Mouse (Mus musculus) induced T-regulatory cell, adult 2 months (primary cell): ENCODE measurements around the gene Pde9a.

Source experiments
- DNase-seq: peaks from one replicate; pipeline ENCODE4 v3.0.0-alpha.2; 2012; ENCODE audit warnings: low read depth

Pde9a gene

DNA sequence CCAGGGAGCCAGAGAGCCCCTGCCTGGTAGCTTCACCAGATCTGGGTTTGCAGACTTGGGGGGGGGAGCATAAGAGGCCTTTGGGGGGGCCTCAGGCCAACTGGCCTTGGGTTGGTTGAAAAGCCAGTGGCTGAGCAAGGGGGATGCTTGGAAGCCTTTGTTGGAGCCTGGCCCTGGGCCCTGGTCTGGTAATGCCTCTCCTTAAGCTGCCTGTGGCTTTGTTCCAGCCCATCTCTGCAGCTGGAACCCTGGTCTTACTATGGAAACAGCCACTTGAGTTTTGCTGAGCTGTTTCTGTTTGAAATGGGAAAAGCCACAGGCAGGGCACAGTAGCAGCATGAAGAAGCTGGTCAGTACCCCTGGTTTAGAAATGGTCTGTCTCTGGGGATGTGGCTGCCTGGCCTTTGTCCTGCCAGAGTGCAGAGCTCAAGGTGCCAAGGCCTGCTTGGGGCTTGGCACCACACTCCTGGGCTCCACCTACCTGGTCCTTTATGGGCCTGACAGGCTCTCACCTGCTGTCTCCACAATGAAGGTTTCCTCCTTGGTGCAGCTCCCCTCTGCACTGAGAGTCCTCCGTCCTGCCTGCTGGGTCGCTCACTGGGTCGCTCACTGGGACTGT lies 3.5 kb downstream of the Pde9a start:
- no peak for DNase-seq

DNA sequence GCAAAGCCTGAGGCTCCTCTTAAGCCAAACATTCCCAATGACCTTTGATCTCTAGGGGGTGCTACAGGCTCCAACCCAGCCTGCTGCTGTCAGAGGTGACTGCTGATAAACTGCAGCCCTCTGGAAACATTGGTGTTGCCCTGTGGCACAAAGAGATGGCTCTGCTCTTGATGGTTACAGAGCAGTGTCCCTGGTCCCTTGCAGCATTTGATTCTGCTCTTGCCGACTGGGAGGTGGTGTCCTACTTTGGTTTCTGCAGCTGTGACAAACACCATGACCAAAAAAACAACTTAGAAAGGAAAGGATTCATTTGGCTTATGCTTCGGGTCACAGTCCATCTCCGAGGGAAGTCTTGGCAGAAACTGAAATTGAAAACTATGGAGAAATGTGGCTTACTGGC lies 5.5 kb downstream of the Pde9a start:
- DNase-seq, result no peak

DNA sequence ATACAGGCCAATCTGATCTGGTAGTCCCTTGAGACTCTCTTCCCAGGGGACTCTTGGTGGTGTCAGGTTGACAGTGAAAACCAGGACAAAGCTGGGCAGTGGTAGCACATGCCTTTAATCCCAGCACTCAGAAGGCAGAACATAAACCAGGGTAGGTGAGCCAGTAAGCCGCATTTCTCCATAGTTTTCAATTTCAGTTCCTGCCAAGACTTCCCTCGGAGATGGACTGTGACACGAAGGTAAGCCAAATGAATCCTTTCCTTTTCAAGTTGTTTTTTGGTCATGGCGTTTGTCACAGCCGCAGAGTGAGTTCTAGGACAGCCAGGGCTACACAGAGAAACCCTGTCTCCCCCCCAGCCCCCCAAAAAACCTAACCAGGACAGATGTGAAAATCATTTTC lies 6.0 kb downstream of the Pde9a start:
- DNase-seq, result no peak

DNA sequence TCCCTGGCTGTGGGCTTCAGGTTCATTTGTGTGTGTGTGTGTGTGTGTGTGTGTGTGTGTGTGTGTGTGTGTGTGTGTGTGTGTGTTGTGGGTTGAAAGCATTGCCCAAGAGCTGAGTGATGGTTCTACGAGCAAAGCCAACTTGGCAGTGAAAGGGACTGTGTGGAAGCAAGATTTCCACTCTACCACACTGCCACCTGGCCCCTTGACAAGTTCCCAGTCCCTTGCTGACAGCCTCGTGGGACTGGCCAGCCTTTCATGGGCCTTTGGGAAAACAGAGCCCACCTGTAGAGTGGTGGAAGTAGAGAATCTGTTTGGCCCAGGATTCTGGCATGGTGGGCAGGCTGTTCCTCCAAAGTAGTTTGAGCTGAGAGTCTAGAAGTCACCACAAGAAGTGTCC lies 7.8 kb downstream of the Pde9a start:
- DNase-seq, result no peak

DNA sequence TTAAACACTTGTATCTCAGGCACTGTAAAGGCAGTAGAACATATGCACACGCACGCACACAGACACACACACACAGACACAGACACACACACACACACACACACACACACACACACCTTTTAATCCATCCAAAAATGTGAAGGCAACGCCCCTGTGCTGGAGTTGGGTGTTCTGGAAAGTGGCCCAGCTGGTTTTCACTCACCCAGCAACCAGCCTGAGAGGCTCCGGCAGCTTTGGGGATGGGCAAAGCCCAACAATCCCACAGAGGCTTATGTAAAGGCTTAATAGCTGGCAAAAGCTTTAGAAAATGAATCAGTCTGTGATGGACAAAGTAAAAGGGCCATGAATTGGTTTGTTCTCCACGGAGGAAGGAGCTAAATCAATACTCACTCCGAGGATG lies 14.3 kb downstream of the Pde9a start:
- no peak for DNase-seq

DNA sequence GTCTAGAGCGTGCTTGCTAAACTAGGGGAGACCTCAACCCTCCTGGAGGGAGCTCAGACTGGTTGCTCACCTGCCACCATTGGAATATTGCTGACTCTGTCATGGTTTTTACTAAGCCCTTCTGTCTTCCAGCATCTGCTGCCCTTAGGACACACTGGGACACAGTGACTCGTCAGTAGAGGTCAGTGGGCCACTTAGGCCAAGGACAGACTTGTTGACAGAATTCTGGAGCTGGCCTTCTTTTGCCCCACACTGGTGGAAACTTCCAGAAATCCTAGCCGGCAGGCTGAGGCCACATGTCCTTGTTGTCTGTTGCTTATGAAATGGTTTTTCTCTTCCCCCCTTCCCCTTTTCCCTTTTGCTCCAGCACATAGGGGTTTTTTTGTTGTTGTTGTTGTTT lies 15.2 kb downstream of the Pde9a start:
- DNase-seq, result no peak

DNA sequence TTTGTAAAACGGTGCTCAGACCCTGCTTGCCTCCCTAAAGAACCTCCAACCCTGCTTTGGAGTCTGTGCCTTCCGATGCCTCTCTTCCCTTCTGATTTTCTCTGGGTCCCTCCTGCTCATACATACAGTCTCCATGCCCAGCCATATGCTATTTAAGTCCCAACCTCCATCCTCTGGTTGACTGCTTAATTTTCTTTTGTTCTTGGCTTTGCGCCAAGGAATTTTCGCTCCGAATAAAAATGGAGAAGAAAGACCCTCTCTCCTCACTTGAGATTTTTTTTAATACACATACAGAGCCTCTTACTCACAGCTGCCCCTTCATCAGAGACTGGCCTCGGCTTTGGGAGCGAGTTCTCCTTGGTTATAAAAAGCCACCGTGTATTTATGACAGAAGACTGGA lies 16.7 kb downstream of the Pde9a start:
- DNase-seq, result no peak

DNA sequence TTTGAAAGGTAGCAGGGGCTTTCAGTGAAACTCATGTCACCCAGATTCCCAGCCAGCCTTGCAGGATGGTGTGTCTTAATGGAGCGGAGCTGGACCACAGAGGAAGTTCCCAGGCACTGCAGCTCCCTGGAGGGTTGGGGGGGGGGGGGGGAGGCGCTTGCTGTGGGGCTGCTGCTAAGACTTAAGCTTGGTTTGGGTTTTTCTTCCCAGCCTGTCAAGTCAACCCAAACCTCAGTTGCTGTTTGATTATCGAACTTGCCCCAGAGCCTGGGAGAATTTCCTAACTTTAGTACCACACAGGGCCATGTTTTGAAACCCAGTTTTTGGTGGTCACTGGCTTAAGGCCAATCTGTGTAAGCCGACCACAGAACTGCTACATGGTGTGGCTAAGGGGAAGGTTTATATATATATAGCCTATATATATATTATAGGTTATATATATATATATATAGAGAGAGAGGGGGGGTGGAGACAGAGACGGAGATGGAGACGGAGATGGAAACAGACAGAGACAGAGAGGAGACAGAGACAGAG lies 19.8 kb downstream of the Pde9a start:
- DNase-seq, result no peak

DNA sequence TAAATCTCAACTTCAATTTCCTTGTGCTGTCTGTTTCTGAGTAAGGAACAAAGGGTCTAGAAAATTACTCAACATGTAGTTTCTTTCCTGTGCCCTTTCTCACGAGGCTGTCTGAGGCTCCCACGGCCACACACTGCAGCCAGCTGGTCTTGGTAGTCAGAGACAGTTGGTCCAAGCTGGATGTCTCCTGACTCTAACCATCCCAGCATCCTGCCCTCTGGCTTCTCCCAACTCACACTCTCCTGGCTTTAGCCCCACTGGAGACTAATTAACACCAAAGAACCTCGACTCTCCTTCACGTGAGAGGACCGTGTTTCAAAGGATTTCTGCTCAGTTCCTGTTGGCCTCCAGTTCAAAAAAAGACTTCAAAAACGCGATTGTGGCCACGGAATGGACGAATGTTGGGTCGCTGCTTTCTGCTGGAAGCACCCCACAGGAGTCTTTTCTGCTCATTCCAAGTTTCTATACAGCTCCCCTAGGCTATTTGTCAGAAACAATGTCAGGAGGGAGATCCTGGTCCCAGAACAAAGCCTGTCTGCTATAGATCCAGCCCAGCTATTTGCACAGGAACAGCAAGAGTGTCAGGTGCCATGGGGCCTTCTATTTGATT lies 23.8 kb downstream of the Pde9a start:
- no peak for DNase-seq

DNA sequence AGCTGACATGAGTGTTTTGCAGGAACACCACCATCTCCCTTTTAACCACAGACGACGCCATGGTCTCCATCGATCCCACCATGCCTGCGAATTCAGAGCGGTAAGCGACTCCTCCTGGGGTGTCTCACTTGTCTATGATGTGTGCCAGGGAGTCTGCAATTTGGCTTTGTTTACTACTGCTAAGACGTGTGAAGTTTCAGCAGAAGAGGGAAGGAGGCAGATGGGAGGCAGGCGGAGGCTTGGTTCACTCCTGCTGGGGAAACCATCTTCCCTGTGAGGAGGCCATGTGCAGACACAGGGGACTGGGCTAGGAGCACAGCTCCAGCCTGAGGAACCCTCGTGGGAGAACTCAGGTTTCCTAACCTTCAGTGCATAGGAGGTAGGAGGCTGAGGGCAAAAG lies 29.2 kb downstream of the Pde9a start:
- DNase-seq, result no peak

DNA sequence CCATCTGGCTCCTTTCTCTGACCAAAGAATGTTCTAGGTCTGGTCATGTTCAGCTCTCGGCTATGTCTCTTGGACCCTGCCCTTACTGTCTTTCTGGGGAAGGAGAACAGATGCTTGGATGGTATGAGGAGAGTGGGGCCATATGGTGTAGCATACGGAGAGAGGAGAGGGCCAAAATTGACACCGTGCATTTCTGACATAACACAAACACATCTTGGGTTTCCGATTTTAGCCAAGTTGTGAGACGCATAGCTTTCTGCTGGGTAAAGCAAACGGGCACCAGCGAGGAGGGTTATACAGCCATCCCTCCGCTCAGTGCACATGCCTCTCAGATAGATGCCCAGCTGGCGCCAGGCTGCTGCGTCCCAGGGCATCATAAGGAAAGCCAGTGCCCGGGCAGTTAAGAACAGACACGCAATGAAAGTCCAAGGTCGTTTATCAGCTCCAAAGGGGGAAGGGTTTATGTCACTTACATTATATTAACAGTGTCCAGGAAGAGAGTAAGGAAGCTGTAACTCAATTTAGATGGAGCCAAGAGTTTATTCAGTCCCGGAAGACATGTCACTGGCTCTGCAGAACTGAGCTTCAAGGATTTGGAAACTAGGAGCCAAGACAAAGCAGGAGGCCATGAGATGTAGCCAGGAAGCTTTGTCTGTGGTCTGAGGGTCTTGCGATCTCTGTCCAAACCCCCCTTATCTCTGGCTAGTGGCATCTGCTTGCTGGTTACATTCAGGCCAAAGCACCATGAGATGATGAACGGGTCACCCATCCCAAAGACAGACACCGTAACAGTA lies 33.0 kb downstream of the Pde9a start:
- no peak for DNase-seq

DNA sequence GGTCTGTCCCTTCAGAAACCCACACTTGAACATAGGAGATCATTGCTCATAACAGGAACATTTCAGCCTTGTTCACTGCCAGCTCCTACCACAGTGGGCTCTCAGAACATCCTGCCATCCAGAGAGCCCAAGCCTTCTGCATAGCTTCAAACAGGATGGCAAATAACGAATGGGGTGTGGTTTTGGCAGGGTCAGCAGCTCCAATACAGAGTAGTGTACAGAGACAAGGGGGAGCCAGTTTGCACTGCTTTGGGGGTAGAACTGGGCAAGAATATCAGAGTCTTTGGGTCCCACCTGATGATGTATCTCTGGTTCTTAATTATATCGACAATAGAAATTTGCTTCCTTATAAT lies 33.6 kb downstream of the Pde9a start:
- no peak for DNase-seq

DNA sequence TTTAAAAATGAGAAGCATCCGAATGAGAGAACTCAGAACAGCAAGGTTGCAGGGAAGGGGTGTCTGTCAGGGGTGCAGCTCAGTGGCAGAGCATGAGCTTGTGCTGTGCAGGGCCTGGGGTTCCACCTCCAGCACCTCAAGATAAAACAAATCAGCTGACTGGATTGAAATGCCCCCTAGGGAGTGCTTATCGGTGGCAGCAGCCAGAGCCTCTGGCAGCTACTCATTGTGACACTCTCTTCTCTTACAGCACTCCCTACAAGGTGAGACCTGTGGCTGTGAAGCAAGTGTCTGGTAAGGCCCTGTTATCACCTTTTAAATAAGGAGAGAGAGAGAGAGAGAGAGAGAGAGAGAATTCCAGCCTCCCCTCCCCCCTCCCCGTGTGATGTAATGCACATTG lies 34.0 kb downstream of the Pde9a start:
- no peak for DNase-seq

DNA sequence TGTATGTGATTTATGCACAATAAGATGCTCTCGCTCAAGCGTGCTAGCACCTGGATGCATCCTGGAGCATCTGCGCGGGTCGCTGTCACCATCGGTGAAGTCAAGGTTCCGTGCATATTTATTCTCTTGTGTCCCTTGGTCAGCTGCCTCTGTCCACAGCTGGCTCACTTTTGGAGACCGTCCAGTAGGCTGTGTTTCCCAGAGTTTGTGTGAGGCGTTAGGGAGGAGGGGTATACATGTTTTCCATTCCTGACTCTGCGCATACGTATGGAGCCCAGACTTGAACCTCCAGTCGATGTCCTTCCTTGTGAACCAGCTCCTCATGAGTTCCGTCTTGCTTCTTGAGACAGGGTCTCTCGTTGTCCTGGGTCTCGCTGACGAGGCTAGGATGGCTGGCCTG lies 34.6 kb downstream of the Pde9a start:
- DNase-seq, result no peak

DNA sequence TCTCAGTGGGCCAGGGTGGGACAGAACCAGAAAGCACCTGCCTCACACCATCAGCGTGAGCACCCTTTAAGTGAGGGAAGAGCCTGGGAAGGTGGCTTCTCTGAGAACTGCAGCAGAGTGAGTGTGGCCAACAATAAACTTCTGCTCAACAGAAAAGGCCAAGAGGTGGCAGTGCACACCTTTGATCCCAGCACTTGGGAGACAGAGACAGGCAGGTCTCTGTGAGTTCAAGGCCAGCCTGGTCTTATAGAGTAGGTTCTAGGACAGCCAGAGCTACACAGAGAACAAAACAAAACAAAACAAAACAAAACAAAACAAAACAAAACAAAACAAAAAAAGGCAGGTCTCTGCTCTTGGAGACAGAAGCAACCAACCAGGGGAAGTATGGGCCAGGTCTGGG lies 36.4 kb downstream of the Pde9a start:
- DNase-seq, result no peak

DNA sequence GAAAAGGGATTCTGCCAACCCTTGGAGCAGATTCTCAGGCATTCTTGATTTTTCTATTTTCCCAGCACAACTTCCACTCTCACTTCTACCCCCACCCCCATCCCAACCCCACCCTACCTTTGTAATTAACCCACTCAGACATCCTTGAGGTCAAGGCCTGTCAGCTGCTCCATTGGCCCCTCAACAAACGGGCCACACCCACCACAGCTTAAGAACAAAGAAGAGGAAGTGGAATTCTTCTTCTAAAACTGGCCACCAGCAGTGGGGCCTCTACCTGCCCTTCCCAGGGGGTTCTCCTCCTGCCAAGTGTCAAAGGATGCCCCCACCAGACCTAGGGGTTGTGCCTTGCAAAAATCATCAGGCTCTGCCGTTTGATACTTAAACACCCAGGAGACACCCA lies 37.0 kb downstream of the Pde9a start:
- no peak for DNase-seq

DNA sequence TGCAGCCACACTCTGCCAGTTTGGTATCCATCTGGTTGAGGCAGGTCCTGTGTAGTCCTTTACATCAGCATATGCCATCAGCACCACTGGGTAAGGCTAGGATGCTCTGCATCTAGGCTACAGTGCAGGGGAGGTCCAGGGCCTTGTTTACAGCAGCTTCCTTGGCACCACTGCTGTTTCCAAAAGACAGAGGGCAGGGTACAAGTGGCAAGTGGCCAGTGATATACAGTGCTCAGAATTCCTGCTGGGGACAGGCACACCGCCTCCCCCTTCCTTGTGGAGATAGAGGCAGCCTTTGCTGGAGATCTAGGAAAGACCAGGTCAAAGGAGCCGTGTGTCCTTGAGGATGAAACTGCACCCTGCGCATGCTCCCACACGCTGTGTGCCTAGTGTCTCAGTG lies 38.3 kb downstream of the Pde9a start:
- no peak for DNase-seq

DNA sequence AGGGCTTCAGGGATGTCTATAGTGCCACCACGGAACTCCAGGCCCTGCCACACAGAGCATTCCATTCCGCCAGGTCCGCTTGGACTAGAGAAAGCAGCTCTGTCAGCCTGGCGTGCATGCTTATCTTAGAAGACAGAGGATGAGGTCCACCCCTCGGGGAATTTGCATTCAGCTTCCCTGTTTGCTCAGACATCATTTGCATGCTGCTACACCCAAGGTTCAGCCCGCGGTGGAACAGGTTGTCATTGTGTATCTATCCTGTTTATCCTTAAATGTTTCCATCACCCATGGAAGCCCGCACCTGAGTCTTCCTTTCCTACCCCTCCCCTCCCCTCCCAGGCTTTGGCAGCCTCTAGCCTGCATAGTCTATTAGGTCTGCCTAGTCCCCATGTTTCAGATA lies 38.8 kb downstream of the Pde9a start:
- no peak for DNase-seq

DNA sequence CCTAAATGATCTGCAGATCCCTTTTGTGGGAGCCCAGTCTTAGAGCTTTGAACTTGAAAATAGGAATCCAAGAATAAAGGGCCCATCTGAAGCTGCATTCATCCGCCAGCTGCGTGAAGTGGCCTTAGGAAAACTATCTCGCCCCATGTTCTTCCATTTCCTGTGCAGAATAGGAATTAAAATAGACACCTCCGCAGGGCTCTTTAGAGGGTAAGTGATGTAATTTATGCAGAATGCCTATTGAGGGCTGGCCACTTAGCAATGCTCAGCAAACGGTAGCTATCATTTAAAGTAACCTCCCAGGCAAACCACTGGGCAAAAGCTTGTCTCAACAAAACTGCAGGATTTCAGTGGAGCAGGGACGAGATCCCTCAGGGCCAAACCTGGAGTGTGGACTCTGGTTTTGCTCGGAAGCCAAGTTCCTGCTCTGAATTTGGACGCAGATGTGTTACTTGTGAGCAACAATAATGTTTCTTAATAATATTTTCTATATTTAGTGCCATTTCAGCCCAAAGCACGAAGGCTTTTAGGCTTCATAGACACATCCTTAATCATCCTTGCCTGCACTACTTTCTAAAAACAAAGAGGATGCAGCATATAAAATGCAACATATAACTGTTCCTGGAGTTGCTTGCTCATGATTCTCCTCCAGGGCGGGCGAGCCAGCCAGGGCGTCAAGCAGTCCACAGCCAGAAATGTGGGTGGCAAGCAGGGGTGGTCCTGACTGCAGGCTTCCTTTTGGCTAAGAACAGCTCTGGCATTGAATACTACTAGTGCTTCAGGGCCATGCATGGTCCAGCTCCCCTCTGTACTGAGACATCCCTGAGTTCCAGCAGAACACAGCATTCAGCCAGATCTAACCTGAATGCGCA lies 40.1 kb downstream of the Pde9a start:
- DNase-seq, result no peak

DNA sequence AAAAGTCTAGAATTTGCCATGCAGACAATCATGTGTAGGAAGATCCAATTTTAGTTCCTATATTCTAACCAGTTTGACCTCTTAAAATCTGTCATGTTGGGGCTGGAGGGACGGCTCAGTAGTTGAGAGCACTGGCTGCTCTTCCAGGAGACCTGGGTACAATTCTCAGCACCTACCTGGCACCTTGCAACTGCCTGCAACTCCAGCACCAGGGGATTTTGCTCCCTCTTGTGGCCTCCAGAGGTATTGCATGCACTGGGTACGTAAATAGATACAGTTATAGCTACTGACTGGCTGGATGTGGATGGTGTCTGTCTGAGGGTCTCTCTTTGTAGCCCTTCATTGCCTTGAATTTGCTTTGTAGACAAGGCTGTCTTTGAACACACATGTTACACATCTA lies 43.4 kb downstream of the Pde9a start:
- peak; percentile 55 for DNase-seq

DNA sequence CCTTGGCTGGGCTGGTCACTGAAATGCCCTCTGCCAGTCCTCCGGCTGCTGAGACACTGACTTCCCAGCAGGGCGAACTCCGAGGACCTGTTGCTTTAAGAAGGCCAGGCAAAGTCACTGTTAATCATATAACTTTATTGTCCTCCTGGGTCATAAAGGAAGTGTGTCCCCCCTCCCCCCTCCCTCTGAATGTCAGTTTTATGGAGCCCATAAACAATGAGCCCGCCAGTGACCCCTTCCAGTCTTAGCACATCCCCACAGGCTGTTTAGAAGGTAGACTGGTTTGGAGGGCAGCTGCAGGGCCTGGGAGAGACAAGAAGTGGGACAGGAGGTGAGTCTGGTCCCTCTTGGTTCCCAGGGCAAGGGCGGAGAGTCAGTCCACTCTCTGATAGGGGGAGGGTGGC lies 46.9 kb downstream of the Pde9a start:
- DNase-seq, result no peak

DNA sequence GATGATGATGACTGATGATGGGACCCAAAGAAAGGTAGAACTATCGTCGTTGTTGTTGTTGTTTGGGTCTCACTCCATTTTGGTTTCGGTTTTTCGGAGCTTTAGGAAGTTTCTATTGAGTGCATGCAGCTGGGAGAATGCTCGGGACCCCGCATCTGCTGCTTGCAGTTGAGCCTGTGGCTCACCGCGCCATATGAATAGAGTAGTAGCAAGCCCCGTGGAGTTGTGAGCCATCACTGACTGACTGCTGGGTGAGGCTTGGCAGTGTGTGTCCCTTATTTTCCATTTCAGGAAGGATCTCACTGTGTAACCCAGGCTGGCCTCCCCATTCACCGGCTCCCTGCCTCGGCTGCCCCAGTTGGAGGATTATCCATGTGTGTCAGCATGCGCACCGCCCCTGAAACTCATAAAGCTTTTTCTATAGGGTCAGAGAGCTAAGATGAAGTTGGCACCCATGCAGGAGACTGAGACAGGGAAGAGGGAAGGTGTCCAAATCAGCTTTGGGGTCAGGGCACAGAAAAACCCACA lies 47.5 kb downstream of the Pde9a start:
- DNase-seq, result no peak
